Mouse (Mus musculus): ENCODE measurements at regions not wholly inside any gene's neighbourhood (a gene's known extent, or its start where the extent isn't known, plus 50 kb on each side); places are given as distances from the start of the nearest gene placed in this dataset.
"Not testable (repeated sequence)": the region's sequence is repeated elsewhere in the genome, so short reads cannot be mapped to it uniquely, and the experiment has no call there.

DNA sequence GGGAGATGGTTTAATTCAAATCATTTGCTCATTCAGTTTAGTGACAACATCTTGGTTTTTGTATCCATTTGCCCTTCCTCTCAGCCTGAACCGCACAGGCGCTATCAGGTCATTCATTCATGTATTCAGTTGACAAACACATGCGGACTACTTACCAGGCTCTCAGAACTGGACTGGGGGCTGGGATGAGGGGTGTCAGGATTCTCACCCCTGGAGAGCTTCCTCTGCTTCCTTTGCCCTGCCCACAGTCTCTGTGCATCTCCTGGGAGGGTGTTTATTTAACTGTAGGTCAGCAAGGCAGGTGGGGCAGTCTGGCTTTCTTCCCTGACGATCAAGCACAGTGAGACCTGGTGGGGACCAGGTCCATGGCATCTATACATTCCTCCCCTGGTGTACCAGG lies 123.6 kb upstream of the Slc1a3 start:
- no peak overlapping the region for H3K4me3 ChIP-seq (ENCODE audit: insufficient read depth, low read length)
- TF ChIP-seq POLR2A (IDR thresholded peaks at IDR 0.05; ENCODE audit: extremely low read depth, insufficient read depth, low read length): no peak
- no peaks in the 10 kb centered on the region for H3K4me1 ChIP-seq (ENCODE audit: control insufficient read depth, insufficient read depth, low read length)
- H3K27ac ChIP-seq (ENCODE audit: insufficient read depth, low read length): no peak overlapping the region

- TF ChIP-seq CTCF (IDR thresholded peaks at IDR 0.05; ENCODE audit: extremely low read depth, insufficient read depth, low read length): no peak
- TF ChIP-seq POLR2A (IDR thresholded peaks at IDR 0.05; ENCODE audit: extremely low read depth, insufficient read depth, low read length): no peak
- H3K4me3 ChIP-seq (ENCODE audit: insufficient read depth, low read length): no peak overlapping the region
- no peaks in the 10 kb centered on the region for H3K4me1 ChIP-seq (ENCODE audit: control insufficient read depth, insufficient read depth, low read length)
- H3K27ac ChIP-seq (ENCODE audit: insufficient read depth, low read length): no peak overlapping the region
Measured at GRCm38 (mm10) chr15:8832970-8833369, 122.4 kb upstream of the Slc1a3 start.

DNA sequence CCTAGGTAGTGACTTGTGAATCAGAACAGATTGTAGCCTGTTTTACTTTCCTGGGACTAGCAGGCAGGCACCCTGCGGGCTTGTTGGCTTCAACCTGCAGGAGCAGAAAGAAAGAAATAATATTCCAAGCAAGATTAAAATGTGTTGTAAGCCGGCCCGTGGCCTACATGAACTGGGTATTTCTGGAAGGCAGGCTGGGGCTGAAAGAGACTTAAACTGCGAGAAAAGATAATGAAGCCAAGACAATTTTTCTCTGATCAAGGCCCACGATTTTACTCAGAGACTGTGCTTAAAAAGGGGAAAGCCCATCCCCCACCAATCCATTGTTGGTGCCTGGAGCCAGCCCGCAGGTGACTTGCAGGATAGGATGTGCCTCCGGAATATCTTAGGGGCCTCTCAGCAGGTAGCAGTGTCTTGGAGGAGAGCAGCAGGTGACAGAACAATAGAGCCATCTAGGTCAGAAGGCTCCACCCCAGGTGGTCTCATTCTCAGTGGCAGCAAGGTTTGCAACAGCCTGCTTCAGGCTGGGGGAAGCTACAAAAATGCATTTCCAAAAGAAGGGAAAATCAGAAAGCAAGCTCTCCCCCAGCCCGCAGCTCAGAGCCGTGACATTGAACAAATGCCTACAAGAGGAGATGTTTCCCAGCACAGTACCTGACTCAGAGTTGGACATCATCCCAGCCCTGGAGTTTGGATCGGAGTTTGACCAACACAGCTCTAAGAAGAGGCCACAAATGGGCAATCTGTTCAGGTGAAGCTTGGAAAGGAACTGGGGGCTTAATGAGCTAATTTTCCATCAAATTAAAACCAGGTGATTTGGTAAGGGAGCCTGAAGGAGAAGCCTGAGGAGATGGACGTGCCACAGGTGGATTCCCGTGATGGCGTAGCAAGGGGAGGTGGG lies 121.4 kb upstream of the Slc1a3 start:
- no peaks in the 10 kb centered on the region for H3K4me1 ChIP-seq (ENCODE audit: control insufficient read depth, insufficient read depth, low read length)
- no peak overlapping the region for H3K27ac ChIP-seq (ENCODE audit: insufficient read depth, low read length)
- H3K4me3 ChIP-seq (ENCODE audit: insufficient read depth, low read length): no peak overlapping the region
- TF ChIP-seq POLR2A (IDR thresholded peaks at IDR 0.05; ENCODE audit: extremely low read depth, insufficient read depth, low read length): no peak
- no peak for TF ChIP-seq CTCF (IDR thresholded peaks at IDR 0.05; ENCODE audit: extremely low read depth, insufficient read depth, low read length)

- Histone ChIP-seq H3K4me3 (ENCODE audit: insufficient read depth, low read length) (no peak overlapping the region), H3K27ac (ENCODE audit: insufficient read depth, low read length) (no peak overlapping the region), H3K4me1 (ENCODE audit: control insufficient read depth, insufficient read depth, low read length) (no peaks in the 10 kb centered on the region)
Measured at GRCm38 (mm10) chr15:8824861-8825260, 114.3 kb upstream of the Slc1a3 start.

DNA sequence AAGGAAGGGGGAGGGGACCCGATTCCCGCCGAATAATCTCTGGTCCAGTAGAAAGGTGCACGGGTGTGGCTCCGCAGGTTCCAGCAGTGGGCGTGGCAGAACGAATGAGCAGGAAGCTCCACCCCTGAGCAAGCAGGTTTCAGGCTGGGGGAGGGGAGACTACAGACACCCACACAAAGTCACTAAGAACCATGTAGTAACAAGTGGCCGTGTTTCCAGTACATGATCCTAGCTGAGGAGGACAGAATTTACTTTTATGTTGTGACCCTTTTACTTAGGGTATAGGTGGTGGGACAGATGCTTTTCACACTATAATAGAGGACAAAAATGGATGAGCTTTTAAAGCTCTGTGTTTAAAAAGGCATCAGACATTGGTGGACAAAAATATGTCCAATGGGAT lies 112.2 kb upstream of the Slc1a3 start:
- H3K27ac ChIP-seq (ENCODE audit: insufficient read depth, low read length); H3K4me1 ChIP-seq (ENCODE audit: control insufficient read depth, insufficient read depth, low read length); H3K4me3 ChIP-seq (ENCODE audit: insufficient read depth, low read length): not testable (repeated sequence)

More at GRCm38 (mm10) chr15:8824861-8825260, 114.3 kb upstream of the Slc1a3 start:
- no peak for TF ChIP-seq POLR2A (IDR thresholded peaks at IDR 0.05; ENCODE audit: extremely low read depth, insufficient read depth, low read length)
- TF ChIP-seq CTCF (IDR thresholded peaks at IDR 0.05; ENCODE audit: extremely low read depth, insufficient read depth, low read length): no peak

- TF ChIP-seq CTCF (IDR thresholded peaks at IDR 0.05; ENCODE audit: extremely low read depth, insufficient read depth, low read length): no peak
- no peak for TF ChIP-seq POLR2A (IDR thresholded peaks at IDR 0.05; ENCODE audit: extremely low read depth, insufficient read depth, low read length)
- Histone ChIP-seq H3K27ac (ENCODE audit: insufficient read depth, low read length) (no peak overlapping the region), H3K4me3 (ENCODE audit: insufficient read depth, low read length) (no peak overlapping the region), H3K4me1 (ENCODE audit: control insufficient read depth, insufficient read depth, low read length) (no peaks in the 10 kb centered on the region; the same call in 1 of the 2 replicates)
Measured at GRCm38 (mm10) chr15:8817542-8817941, 107.0 kb upstream of the Slc1a3 start.

- no peak overlapping the region for H3K4me3 ChIP-seq (ENCODE audit: insufficient read depth, low read length)
- H3K4me1 ChIP-seq (ENCODE audit: control insufficient read depth, insufficient read depth, low read length): no peaks in the 10 kb centered on the region; the same call in 1 of the 2 replicates
- H3K27ac ChIP-seq (ENCODE audit: insufficient read depth, low read length): peak overlapping the region; percentile 66; the same call in 1 of the 2 replicates
- TF ChIP-seq CTCF (IDR thresholded peaks at IDR 0.05; ENCODE audit: extremely low read depth, insufficient read depth, low read length) (no peak), POLR2A (IDR thresholded peaks at IDR 0.05; ENCODE audit: extremely low read depth, insufficient read depth, low read length) (no peak)
Measured at GRCm38 (mm10) chr15:8816501-8817368, 106.2 kb upstream of the Slc1a3 start.

GRCm38 (mm10) chr15:8815958-8816357 lies 105.4 kb upstream of the Slc1a3 start:
- Histone ChIP-seq H3K27ac (ENCODE audit: insufficient read depth, low read length) (peak overlapping the region; percentile 70; the same call in 1 of the 2 replicates), H3K4me1 (ENCODE audit: control insufficient read depth, insufficient read depth, low read length) (no peaks in the 10 kb centered on the region; the same call in 1 of the 2 replicates), H3K4me3 (ENCODE audit: insufficient read depth, low read length) (no peak overlapping the region)
- no peak for TF ChIP-seq POLR2A (IDR thresholded peaks at IDR 0.05; ENCODE audit: extremely low read depth, insufficient read depth, low read length)
- TF ChIP-seq CTCF (IDR thresholded peaks at IDR 0.05; ENCODE audit: extremely low read depth, insufficient read depth, low read length): no peak

DNA sequence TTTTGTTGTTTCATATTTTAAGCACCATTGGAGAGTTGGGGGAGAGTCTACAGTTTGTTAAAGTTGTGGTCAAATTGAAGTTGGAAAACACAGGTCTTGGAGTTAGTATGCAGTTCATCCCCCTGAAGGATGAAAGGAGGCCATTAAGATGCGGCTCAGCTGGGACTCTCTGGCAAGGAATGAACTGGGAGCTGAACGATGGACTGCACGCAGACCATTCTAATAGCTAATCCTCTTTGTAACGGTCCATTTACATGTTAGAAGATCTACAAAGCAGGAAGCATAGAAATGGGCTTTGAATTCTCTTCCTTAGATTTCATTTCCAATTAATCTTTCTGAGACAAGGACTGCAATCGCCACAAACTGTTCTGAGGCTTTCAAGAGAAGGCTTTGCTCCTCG lies 104.7 kb upstream of the Slc1a3 start:
- no peak overlapping the region for H3K27ac ChIP-seq (ENCODE audit: insufficient read depth, low read length)
- H3K4me1 ChIP-seq (ENCODE audit: control insufficient read depth, insufficient read depth, low read length): no peaks in the 10 kb centered on the region; the same call in 1 of the 2 replicates
- no peak overlapping the region for H3K4me3 ChIP-seq (ENCODE audit: insufficient read depth, low read length)
- no peak for TF ChIP-seq CTCF (IDR thresholded peaks at IDR 0.05; ENCODE audit: extremely low read depth, insufficient read depth, low read length)
- no peak for TF ChIP-seq POLR2A (IDR thresholded peaks at IDR 0.05; ENCODE audit: extremely low read depth, insufficient read depth, low read length)
